Mouse (Mus musculus) embryonic fibroblast, embryonic 13.5 days (primary cell): Measurements from ENCODE around the gene Trim71. TPM values are rescaled to one million over a fixed set of nuclear protein-coding genes. Genes with fewer than 3 reads are reported as not detected.

Experiments
- H3K27ac ChIP-seq: 2 replicates; pipeline ENCODE4 v1.5.1; 2012; ENCODE audit warnings: low read length, control low read depth, inconsistent platforms; ENCODE audit not compliant: insufficient read depth
- H3K4me1 ChIP-seq: 2 replicates; pipeline ENCODE4 v1.6.1; 2011; ENCODE audit warnings: low read length; ENCODE audit not compliant: control insufficient read depth, insufficient read depth
- H3K4me3 ChIP-seq: 2 replicates; pipeline ENCODE4 v1.5.1; 2011; ENCODE audit warnings: mild to moderate bottlenecking, control low read depth, low read length; ENCODE audit not compliant: insufficient read depth
- CTCF ChIP-seq: IDR thresholded peaks from 2 replicates; pipeline ENCODE4 v1.5.1; 2011; ENCODE audit warnings: mild to moderate bottlenecking, control low read depth, low read length, moderate library complexity, borderline replicate concordance; ENCODE audit not compliant: insufficient read depth
- POLR2A ChIP-seq: IDR thresholded peaks from 2 replicates; pipeline ENCODE4 v1.6.1; 2011; ENCODE audit warnings: low read depth, mild to moderate bottlenecking, control low read depth, low read length, moderate library complexity
- polyA plus RNA-seq: library from polyadenylated mRNA; stranded (reverse); fragments of >200 nt; gene quantifications from 2 replicates; pipeline ENCODE4 v1.2.4, GENCODE M21; 2011; ENCODE audit warnings: low read depth; ENCODE audit not compliant: missing spikeins, insufficient read length

Gene Trim71
- polyA plus RNA-seq, 1 experiment, result 1.1 TPM

DNA sequence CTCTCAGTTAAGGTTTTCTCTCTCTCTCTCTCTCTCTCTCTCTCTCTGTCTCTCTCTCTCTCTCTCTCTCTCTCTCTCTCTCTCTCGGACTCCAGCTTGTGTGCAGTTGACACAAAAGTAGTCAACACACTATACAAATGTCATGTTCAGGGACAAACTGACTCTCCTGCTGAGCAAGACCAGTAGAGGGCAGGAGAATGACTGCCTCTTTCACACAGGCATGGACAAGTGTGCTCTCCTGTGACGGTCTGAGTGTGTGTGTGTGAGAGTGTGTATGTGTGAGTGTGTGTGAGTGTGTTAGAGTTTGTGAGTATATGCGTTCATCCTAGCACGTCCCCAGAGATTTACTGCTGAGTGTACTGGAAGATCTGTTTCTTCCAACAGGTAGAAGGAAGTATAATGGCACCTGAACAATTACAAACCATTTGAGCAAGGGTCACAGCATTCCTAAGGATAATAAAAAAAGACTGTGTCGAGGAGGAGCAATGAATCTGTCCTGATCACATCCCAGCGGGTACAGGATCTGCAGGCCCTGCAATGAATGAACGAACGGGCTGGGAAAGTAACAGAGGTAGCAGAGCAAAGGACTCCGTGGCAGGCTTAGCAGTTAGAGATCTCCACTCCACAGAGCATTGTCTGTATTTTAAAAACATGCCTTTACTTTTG is 45.2 kb downstream of the Trim71 start:
- H3K4me1 ChIP-seq, result 0 out of 2 replicates have a peak, but pooled peaks cover 2% of the 10 kb centered on the region
- no peak overlapping the region for H3K4me3 ChIP-seq
- no peak overlapping the region for H3K27ac ChIP-seq
- TF ChIP-seq CTCF (peak; percentile 57; the same call in 1 of the 2 replicates), POLR2A (no peak)

DNA sequence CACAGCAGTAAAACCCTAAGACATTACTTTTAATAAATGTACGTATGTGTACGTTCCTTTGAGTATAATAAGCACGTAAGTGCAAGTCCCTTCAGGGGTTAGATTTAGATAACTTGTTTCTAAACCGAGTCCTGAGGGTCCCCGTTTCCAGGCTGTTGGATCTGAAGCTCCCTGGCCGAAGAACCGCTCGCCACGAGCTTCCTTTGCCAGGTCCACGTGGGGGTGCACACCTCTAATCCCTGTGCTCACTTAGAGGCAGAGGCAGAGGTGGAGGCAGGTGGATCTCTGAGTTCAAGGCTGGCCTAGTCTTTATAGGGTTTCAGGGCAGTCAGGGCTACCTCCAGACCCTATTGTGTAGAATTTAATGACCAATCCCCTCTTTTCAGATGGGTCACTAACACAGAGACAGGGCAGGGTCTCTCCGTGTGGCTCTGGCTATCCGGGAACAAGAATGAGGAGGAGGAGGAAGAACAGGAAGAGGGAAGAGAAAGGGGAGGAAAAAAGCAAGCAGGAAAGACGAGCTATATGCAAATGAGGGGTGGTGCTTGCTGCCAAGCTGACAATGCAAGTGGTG is 46.2 kb downstream of the Trim71 start:
- Histone ChIP-seq H3K4me3 (no peak overlapping the region), H3K27ac (no peak overlapping the region), H3K4me1 (0 out of 2 replicates have a peak, but pooled peaks cover 2% of the 10 kb centered on the region)
- no peak for TF ChIP-seq CTCF
- no peak for TF ChIP-seq POLR2A

DNA sequence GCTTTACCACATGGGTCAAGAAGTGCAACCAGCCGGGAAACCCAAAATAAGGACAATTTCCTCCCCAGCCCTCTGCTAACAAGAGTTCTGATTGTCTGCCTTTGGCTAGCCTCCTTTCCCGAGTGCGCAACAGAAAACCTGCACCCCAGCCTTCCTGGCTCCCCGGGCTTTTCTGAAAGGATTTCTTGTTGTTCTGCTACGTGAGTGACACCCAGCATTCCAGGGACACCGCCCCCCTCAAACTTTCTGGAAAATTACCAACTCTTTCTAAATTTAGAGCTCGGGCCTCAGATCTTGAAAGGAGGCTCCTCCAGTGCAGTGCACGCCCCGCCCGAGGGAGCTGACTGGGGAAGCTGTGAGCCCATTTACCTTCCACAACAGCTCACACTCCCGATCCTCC is 48.8 kb downstream of the Trim71 start, which contains the start of gene C130032M10Rik:
Gene C130032M10Rik, plus strand, starts transcription at position 334 of the 400 bp plus-strand sequence.
- TF ChIP-seq CTCF (no peak), POLR2A (no peak)
- no peak within 1 kb of the TSS for H3K4me3 ChIP-seq
- H3K27ac ChIP-seq, result no peak within 1 kb of the TSS
- 0 out of 2 replicates have a peak, but pooled peaks cover 2% of the 10 kb centered on the region for H3K4me1 ChIP-seq

DNA sequence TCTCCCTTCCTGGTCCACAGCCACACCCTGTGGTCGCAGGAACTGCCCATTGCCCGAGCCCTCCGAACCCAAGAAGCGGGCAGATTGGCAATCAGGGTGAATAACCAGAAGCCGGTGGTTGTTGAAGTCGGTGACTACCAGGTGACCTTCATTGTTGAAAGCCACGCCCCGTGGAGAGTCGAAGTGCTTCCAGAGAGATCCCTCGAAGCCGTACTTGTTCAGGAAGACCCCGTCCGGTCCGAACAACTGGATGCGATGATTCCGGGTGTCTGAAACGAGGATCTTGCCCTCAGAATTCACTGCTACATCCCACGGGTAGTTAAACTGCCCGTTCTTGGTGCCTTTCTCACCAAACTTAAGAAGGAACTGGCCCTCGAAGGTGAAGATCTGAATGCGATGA is 51.3 kb downstream of the Trim71 start:
- H3K27ac ChIP-seq, result no peak overlapping the region
- H3K4me1 ChIP-seq, result 0 out of 2 replicates have a peak, but pooled peaks cover 2% of the 10 kb centered on the region

DNA sequence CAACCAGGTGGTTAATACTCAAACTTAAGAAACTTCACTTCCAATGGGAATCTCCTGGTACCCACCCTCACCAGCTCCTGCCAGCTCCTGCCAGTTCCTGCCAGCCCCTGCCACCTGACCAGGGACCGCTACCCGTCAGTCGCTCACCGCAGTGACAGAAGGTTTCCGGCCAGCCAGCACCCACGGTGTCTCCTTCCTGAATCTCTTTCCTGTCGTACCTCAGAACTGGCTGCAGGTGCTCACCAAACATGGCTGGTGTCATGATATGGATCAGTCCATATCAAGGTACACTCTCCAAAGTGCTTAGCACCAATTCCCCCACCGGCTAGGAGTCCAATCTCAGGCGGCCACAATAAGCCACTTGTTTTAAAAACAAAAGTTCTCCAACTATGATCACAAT is 54.4 kb downstream of the Trim71 start:
- TF ChIP-seq CTCF (no peak), POLR2A (no peak)
- H3K4me3 ChIP-seq, result no peak overlapping the region
- H3K27ac ChIP-seq, result no peak overlapping the region
- H3K4me1 ChIP-seq, result no peaks in the 10 kb centered on the region

More for the DNA sequence above, 51.3 kb downstream of the Trim71 start:
- H3K4me3 ChIP-seq, result no peak overlapping the region
- TF ChIP-seq POLR2A (no peak), CTCF (no peak)

DNA sequence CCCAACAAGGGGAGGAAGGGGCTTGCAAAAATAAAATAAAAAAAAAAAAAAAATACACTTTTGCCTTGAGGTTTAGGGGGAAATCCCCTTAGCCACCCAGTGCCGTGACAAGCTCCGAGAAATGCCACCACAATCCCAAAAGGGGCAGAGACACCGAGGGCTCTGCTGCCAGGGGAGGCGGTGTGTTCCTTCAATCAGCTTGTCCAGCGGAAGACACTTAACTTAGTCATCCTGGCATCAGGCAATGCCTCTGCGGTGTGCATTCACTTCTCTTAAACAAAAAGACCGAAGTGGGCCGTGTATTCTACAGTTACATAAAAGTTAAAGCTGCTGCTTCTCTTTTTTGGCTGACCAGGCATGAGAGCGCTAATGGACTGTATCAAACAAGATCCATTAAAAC is 56.7 kb downstream of the Trim71 start:
- H3K4me1 ChIP-seq, result no peaks in the 10 kb centered on the region

DNA sequence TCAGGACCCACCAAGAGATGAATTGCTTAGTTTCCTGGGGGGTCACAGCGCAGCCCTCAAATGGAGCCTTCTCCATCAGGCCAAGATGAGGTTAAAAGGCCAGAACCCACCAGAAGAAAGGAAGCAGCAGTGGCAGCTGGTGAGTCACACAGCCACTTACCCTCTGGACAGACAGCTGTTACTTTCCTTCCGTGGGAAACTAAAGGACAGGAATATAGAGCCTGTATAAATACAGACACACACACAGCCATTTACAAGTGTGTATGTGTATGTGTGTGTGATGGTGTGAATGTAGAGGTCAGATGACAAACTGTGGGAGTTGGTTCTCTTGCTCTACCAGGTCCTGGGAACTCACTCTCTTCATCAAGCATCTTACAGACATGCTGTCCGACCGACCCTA is 57.6 kb downstream of the Trim71 start:
- H3K27ac ChIP-seq, result no peak overlapping the region
- TF ChIP-seq POLR2A (no peak), CTCF (no peak)
- H3K4me3 ChIP-seq, result no peak overlapping the region
- no peaks in the 10 kb centered on the region for H3K4me1 ChIP-seq

More for the DNA sequence above, 56.7 kb downstream of the Trim71 start:
- Histone ChIP-seq H3K4me3 (no peak overlapping the region), H3K27ac (no peak overlapping the region)
- no peak for TF ChIP-seq POLR2A
- TF ChIP-seq CTCF, result no peak

DNA sequence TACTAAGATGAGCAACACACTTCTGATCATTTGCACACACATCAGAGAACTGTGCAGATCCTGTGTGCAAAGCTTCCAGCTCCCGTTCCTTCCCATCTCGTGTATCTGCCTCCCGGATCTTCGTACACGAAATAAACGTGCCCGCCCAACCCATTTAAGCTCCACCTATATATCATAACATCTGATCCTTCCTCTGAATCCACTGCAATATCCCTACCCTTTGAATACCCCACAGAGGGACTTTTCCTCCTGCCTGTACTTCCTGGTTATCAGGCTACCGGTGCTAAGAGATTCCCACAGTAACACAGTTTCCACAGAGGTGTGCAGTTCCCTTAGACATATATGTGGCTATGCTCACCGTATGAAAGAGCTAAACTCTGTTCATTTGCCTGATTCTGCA is 59.4 kb downstream of the Trim71 start, which contains the start of gene Ccr4:
Gene Ccr4, minus strand, starts transcription at position 101 of the 400 bp plus-strand sequence.
- no peak within 1 kb of the TSS for H3K27ac ChIP-seq
- H3K4me1 ChIP-seq, result no peaks in the 10 kb centered on the region
- H3K4me3 ChIP-seq, result no peak within 1 kb of the TSS
- TF ChIP-seq CTCF (no peak), POLR2A (no peak)

DNA sequence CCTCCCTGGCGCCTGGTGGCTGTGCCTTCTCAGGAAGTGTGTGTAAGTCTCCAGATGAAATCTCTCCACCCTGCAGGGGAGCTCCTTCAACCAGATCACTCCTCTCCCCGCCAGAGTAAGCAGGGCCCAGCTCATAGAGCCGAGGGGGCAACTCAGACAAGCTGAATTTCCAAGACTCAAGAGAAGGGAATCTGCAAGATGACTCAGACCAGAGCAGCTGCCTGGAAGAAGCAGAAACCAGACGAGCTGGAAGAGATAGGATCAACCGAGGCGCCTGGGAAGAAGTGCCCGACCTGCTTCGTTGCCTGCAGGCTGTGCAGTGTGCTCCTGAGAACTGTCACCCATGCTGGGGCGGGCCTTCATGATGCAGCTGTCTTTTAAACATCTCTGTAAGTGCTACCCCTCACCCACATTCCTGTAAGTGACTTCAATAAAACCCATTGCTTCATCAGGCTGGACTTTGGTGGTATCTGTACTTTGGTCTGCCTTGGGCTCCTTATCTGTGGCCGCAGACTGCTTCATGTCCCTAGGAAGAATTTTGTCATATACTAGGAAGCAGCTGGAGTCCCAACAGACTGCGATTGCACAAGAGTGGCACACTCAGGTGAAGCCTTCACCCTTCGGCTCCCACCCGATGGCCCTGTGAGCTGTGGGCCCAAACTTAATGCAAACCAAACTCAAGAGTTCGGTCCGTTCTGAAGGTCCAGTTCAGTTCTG is 61.3 kb downstream of the Trim71 start:
- Histone ChIP-seq H3K27ac (no peak overlapping the region), H3K4me3 (no peak overlapping the region), H3K4me1 (no peaks in the 10 kb centered on the region)
- TF ChIP-seq POLR2A, result no peak
- no peak for TF ChIP-seq CTCF
